Mouse (Mus musculus): ENCODE measurements around the gene Bace2.
A peak's percentile ranks its signal among the peaks of the same experiment; 100 is the strongest.

GRCm38 (mm10) chr16:97354632-97355031, 1.9 kb upstream of the Bace2 start:
- TF ChIP-seq CTCF (IDR thresholded peaks at IDR 0.05): peak; percentile 14; the same call in 1 of the 2 replicates
- TF ChIP-seq EP300 (IDR thresholded peaks at IDR 0.05; ENCODE audit: insufficient read depth, low read depth, low read length): no peak
- no peak for TF ChIP-seq POLR2A (IDR thresholded peaks at IDR 0.05; ENCODE audit: insufficient read depth, low read depth, low read length)

Data from heart, adult 2 months (tissue).